Mouse (Mus musculus) CH12.LX (cell line): Measurements from ENCODE around the gene Arl16.

Source experiments
- BHLHE40 ChIP-seq: IDR thresholded peaks from 2 replicates; pipeline ENCODE4 v1.6.1; 2011; ENCODE audit warnings: mild to moderate bottlenecking, low read depth, low read length, improper control_type of control experiment
- CHD2 ChIP-seq: IDR thresholded peaks from 2 replicates; pipeline ENCODE4 v1.6.1; 2011; ENCODE audit warnings: low read length, improper control_type of control experiment
- CTCF ChIP-seq, 2 experiments: IDR thresholded peaks in 1 of 2; conservative IDR thresholded peaks in 1 of 2; 2 replicates each; pipeline ENCODE4 v1.5.1; 2011 to 2012; ENCODE audit warnings: low read depth in 2 of 2, low read length in 2 of 2, improper control_type of control experiment in 1 of 2, inconsistent platforms in 1 of 2, mild to moderate bottlenecking in 1 of 2, moderate library complexity in 1 of 2
- MAFK ChIP-seq: IDR thresholded peaks from 2 replicates; pipeline ENCODE4 v1.6.1; 2011; ENCODE audit warnings: low read length, improper control_type of control experiment; ENCODE audit not compliant: insufficient replicate concordance
- MXI1 ChIP-seq: IDR thresholded peaks from 2 replicates; pipeline ENCODE4 v1.6.1; 2011; ENCODE audit warnings: mild to moderate bottlenecking, low read depth, low read length, improper control_type of control experiment
- POLR2A ChIP-seq: IDR thresholded peaks from 2 replicates; pipeline ENCODE4 v1.6.1; 2011; ENCODE audit warnings: low read depth, mild to moderate bottlenecking, improper control_type of control experiment, low read length
- RAD21 ChIP-seq: IDR thresholded peaks from 2 replicates; pipeline ENCODE4 v1.6.1; 2011; ENCODE audit warnings: low read depth, mild to moderate bottlenecking, low read length, improper control_type of control experiment, moderate library complexity
- RCOR1 ChIP-seq: conservative IDR thresholded peaks from 2 replicates; pipeline ENCODE4 v1.6.1; 2012; ENCODE audit warnings: low read depth, mild to moderate bottlenecking, inconsistent platforms, low read length, improper control_type of control experiment
- ZMIZ1 ChIP-seq: IDR thresholded peaks from 2 replicates; pipeline ENCODE4 v1.6.1; 2012; ENCODE audit warnings: low read depth, mild to moderate bottlenecking, inconsistent platforms, low read length, improper control_type of control experiment

GRCm38 (mm10) chr11:120515611-120516010 is 48.2 kb upstream of the Arl16 start:
- TF ChIP-seq CHD2 (no peak), CTCF (conservative IDR thresholded peaks at IDR 0.05 in 1 of 2, IDR thresholded peaks at IDR 0.05 in 1 of 2; ENCODE audit: low read depth in 2 of 2, low read length in 2 of 2) (peak; percentile 72 to 98), BHLHE40 (no peak), MAFK (no peak), RCOR1 (no peak), ZMIZ1 (no peak), RAD21 (peak; percentile 98), MXI1 (no peak), POLR2A (no peak)
